Mouse (Mus musculus) lung, postnatal 36 days (tissue): ENCODE data around the gene Eif6.

ENCODE experiments used
- DNase-seq: peaks from one replicate; pipeline ENCODE4 v3.0.0; 2022; ENCODE audit warnings: mixed read lengths

The Eif6 gene

DNA sequence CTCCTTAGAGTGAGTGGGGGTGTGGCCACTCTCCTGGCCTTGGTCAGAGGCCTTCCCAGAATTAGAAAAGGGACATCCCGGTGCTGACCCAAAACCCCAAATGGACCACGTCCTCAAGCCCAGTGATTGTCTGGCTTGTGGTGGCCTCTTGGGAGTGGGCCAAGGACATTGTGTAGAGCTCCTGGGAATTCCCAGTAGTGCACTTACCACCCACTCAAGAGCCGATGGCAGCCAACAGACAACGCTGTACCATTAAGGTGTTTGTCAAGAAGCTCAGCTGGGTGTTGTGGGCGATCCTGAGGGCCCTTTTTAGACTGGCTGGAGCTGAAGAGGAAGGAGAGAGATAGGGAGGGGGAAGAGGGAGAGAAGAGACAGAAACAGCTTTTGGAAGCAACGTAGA is 42.2 kb downstream of the Eif6 start:
- DNase-seq = no peak

DNA sequence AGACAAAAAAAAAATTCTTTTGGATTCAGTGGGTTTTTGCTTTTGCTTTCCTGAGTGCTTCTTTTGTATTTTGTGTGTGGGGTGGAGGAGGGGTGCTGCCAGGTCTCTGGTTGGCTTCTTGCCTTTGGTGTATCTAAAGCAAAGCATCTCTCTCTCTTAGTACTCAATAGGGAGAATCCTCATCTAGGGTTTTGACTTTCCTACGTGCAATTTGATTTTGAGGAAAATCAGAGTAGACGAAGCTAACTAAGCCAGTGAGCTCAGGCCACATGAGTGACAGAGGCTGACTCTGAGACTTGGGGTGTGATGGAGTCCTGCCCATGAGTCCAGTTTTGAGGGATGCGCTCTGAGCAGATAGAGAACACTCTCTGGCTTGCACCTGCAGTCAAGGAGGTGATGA is 47.2 kb downstream of the Eif6 start:
- DNase-seq = no peak

DNA sequence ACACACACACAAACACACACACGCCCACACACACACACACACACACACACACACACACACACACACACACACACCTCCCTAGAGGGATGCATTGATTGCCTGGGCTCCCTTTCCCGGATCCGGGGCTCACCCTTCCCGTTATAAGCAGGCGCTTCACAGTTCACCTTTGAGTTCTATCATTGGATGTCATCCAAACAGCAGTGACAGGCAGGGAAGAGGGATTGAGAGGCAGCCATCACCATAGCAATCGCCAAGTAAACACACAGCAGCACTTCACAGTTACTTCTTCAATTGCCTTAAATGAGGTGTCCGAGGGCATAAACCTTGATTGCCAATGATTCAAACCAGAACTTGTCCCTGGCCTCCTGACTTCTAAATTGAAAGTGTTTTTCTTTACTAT is 47.7 kb downstream of the Eif6 start:
- DNase-seq = no peak

GRCm38 (mm10) chr2:155778004-155778403 is 48.7 kb downstream of the Eif6 start:
- DNase-seq = no peak

DNA sequence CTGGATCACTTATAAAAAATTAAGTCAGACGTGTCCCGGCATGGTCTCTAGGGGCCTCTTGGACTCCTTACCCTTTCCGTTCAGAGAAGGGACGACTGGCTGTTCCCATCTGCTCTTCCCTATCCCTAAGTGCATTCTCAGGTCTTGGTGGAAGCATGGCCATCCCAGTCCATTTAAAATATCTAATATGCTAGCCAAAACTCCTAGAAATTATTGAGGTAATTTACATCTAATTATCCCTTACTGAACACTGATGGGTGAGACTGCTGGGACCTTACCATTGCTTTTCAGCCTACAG is 49.1 kb downstream of the Eif6 start:
- no peak for DNase-seq

DNA sequence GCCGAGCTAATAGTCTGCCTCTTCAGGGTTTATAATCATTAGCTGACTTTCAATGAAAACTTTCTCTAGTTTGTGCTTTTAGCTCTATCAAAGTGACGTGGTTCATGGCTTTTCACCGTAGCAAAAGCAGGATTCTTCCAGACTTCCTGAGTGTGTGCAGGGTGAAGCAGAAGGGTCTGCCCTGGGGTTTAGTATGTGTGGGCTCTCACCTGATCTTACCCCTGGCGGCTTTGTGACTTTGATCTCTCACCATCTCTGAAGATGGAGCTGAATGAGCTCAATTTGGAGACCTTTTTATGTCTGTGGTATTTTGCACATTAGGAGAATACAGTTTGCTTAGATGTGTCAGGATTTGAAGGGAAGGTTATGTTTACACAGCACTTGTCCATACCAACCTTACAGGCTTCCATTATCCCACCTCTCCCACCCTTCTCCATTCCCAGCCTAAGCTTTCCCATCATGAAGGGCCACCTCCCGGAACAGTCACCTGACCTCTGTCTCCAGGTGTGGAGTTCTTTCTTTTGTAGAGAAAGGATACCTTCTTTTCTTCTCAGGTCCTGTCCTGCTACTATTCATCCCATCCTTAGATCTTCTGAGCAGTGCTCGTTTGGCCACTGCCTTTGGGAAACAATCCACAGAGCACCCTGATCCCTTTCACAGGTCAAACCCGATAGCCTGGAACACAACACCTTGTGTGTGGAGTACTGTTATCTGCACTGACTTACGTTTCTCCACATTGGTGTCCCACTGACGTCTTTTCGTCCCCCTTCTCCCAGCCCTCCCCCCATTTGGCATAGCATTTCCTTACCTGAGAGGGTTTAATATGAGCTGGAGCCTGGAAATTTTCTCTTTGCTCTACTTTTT is 49.7 kb downstream of the Eif6 start:
- DNase-seq = no peak

GRCm38 (mm10) chr2:155775685-155776263 is 51.0 kb downstream of the Eif6 start:
- DNase-seq = peak; percentile 43

- no peak for DNase-seq
Measured at GRCm38 (mm10) chr2:155774927-155775684, 51.6 kb downstream of the Eif6 start, which contains the start of gene Mmp24. TSS of gene Mmp24 (plus strand) at chr2:155775342.

DNA sequence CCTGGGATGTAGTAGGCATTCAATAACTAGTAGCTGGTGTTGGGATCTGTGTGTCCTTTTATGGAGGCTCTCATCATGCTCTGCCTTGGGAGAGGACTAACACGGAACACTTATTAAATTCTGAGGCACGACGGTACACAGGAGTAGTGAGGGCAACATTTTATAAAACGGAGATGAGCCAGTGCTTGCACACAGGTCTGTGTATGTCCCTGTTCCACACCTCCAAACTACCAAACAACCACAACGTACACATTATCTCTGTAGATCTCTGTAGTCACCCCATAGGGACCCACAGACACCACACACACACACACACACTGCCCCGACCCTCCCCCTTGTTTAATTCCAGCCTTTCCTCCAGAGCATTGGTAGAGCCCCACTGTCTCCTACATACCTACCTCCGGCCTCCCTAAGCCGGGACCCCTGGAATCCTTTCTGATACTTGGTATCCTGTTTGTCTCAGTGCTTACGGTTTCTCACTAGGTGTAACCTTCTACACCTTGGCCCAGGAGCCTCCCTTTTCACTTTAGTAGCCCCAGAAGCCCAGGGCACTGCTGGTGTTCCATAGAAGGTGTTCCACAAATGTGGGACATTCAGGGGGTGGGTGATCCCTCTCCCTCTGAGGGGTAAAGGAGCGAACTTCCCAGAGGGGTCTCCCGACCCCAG is 52.3 kb downstream of the Eif6 start:
- DNase-seq = no peak

- no peak for DNase-seq
Measured at GRCm38 (mm10) chr2:155773664-155774063, 53.1 kb downstream of the Eif6 start.
